Mouse (Mus musculus): ENCODE data around the gene Ftsj1. TPM values are rescaled to one million over a fixed set of nuclear protein-coding genes. Genes with fewer than 3 reads are reported as not detected.

Ftsj1 gene
- total and polyA plus RNA-seq, 3 experiments, result 17.0 to 31.6 (median 22.3) TPM

DNA sequence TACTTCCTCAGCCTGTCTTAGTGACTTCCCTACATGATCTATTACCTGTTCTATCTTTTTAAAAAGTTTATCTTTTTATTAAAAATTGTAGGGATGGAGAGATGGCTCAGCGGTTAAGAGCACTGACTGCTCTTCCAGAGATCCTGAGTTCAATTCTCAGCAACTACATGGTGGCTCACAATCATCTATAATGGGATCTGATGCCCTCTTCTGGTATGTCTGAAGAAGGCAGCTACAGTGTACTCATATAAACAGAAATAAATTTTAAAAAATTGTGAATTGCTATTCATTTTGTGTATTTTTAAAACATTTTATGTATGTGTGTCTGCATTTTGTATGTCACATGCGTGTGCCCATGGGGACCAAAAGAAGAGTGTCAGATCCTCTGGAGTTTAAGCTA lies 4.5 kb downstream of the Ftsj1 start:
- Histone ChIP-seq H3K4me3 (replicated peaks in 1 of 3; ENCODE audit: low read depth in 2 of 3, low read length in 2 of 3, poor library complexity in 1 of 3) (no peak overlapping the region), H3K9ac (ENCODE audit: insufficient read depth, low read depth) (no peak overlapping the region), H3K4me1 (ENCODE audit: control insufficient read depth in 1 of 2, insufficient read depth in 2 of 2) (peaks cover 0 to 7% of the 10 kb centered on the region in 2 experiments; a peak in 2 of 4 replicates), H3K27ac (ENCODE audit: insufficient read depth, low read depth) (no peak overlapping the region), H3K27me3 (replicated peaks) (no peaks in the 10 kb centered on the region), H3K9me3 (replicated peaks; ENCODE audit: low read length) (no peaks in the 10 kb centered on the region), H3K36me3 (replicated peaks in 1 of 2; ENCODE audit: control insufficient read depth in 1 of 2, insufficient read depth in 1 of 2, low read length in 1 of 2) (peaks cover 10 to 52% of the 10 kb centered on the region in 2 experiments), H3K79me2 (replicated peaks; ENCODE audit: control insufficient read depth, extremely low read depth, insufficient read depth, poor library complexity, severe bottlenecking) (0 out of 2 replicates have a peak, but pooled peaks cover 12% of the 10 kb centered on the region), H3K4me2 (ENCODE audit: insufficient read depth, low read depth, poor library complexity, severe bottlenecking) (no peak overlapping the region)
- dilution Hi-C loops (cut with MboI; ENCODE audit: extremely low pct_ligation_motif_present, extremely low pct_unique_long_range_greater_than_20kb, low sequenced_read_pairs) (no loop called here), in situ Hi-C loops (cut with MboI; ENCODE audit: low pct_ligation_motif_present, low pct_unique_long_range_greater_than_20kb, low sequenced_read_pairs) (no loop called here)
- TF ChIP-seq ETS1 (conservative IDR thresholded peaks at IDR 0.05; ENCODE audit: low read depth, low read length), result no peak
- no peak for TF ChIP-seq ZNF384 (IDR thresholded peaks at IDR 0.05; ENCODE audit: low read depth, low read length)
- TF ChIP-seq CTCF (conservative IDR thresholded peaks at IDR 0.05 in 1 of 2, IDR thresholded peaks at IDR 0.05 in 1 of 2; ENCODE audit: low read depth in 2 of 2, low read length in 2 of 2), result peak in 1 of 2 experiments; percentile 24; a peak in 1 of 4 replicates
- no peak for TF ChIP-seq HCFC1 (IDR thresholded peaks at IDR 0.05; ENCODE audit: low read depth, low read length)
- no peak for TF ChIP-seq MYC (IDR thresholded peaks at IDR 0.05; ENCODE audit: low read depth, low read length)
- TF ChIP-seq USF2 (conservative IDR thresholded peaks at IDR 0.05; ENCODE audit: low read depth, low read length), result no peak
- no peak for TF ChIP-seq JUND (conservative IDR thresholded peaks at IDR 0.05; ENCODE audit: low read depth, low read length)
- no peak for TF ChIP-seq ELF1 (IDR thresholded peaks at IDR 0.05; ENCODE audit: low read depth, low read length)
- no peak for DNase-seq (ENCODE audit: extremely low read depth)

DNA sequence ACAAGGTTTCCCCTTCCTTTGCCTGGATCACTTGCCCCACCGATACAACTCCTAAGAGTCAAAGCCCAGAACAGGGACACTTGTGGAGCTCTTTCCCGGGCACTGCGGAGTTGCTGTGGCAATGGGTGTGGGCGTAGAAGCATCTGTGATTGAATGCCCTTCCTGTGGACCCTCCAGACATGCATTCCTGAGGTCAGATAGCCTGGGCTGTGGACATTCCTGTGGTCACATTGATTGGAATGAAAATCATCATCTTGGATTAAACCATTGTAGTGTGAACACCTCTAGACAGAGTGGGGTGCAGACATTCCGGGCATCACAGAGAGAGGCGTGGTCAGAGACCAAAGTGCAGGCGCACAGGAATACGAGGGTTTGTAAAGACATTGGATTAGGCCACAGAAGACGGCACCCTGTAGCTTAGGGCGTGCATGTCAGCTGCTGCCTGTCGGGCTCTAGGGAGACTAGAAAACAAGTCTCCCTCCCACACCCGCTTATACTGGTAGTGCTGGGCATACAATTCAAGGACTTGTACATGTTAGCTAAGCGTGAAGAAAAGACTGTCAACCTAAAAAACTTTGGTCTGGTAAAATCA lies 13.3 kb downstream of the Ftsj1 start:
- Histone ChIP-seq H3K4me2 (ENCODE audit: insufficient read depth, low read depth, poor library complexity, severe bottlenecking) (no peak overlapping the region), H3K4me3 (replicated peaks in 1 of 3; ENCODE audit: low read depth in 2 of 3, low read length in 2 of 3, poor library complexity in 1 of 3) (no peak overlapping the region), H3K4me1 (ENCODE audit: control insufficient read depth in 1 of 2, insufficient read depth in 2 of 2) (no peaks in the 10 kb centered on the region), H3K27me3 (replicated peaks) (no peaks in the 10 kb centered on the region), H3K27ac (ENCODE audit: insufficient read depth, low read depth) (no peak overlapping the region), H3K79me2 (replicated peaks; ENCODE audit: control insufficient read depth, extremely low read depth, insufficient read depth, poor library complexity, severe bottlenecking) (no peaks in the 10 kb centered on the region), H3K9ac (ENCODE audit: insufficient read depth, low read depth) (no peak overlapping the region), H3K36me3 (replicated peaks in 1 of 2; ENCODE audit: control insufficient read depth in 1 of 2, insufficient read depth in 1 of 2, low read length in 1 of 2) (peaks cover 3 to 30% of the 10 kb centered on the region in 2 experiments), H3K9me3 (replicated peaks; ENCODE audit: low read length) (no peaks in the 10 kb centered on the region)
- TF ChIP-seq PAX5 (IDR thresholded peaks at IDR 0.05; ENCODE audit: low read length), result no peak
- no peak for TF ChIP-seq SIN3A (IDR thresholded peaks at IDR 0.05; ENCODE audit: low read length)
- no peak for TF ChIP-seq MAZ (IDR thresholded peaks at IDR 0.05; ENCODE audit: low read depth, low read length)
- no peak for TF ChIP-seq E2F4 (IDR thresholded peaks at IDR 0.05; ENCODE audit: insufficient replicate concordance, low read depth, low read length)
- TF ChIP-seq ETS1 (conservative IDR thresholded peaks at IDR 0.05; ENCODE audit: low read depth, low read length), result no peak
- TF ChIP-seq CTCF (conservative IDR thresholded peaks at IDR 0.05 in 1 of 2, IDR thresholded peaks at IDR 0.05 in 1 of 2; ENCODE audit: low read depth in 2 of 2, low read length in 2 of 2), result no peak
- no peak for TF ChIP-seq ZC3H11A (IDR thresholded peaks at IDR 0.05; ENCODE audit: low read depth, low read length)
- TF ChIP-seq KAT2A (IDR thresholded peaks at IDR 0.05; ENCODE audit: insufficient replicate concordance, low read length), result no peak
- TF ChIP-seq CHD2 (IDR thresholded peaks at IDR 0.05; ENCODE audit: low read length), result no peak
- TF ChIP-seq MYC (IDR thresholded peaks at IDR 0.05; ENCODE audit: low read depth, low read length), result no peak
- no peak for TF ChIP-seq JUN (IDR thresholded peaks at IDR 0.05; ENCODE audit: insufficient read depth, low read depth, low read length)
- no peak for DNase-seq (ENCODE audit: extremely low read depth)
- dilution Hi-C loops (cut with MboI; ENCODE audit: extremely low pct_ligation_motif_present, extremely low pct_unique_long_range_greater_than_20kb, low sequenced_read_pairs), result no loop called here
- in situ Hi-C loops (cut with MboI; ENCODE audit: low pct_ligation_motif_present, low pct_unique_long_range_greater_than_20kb, low sequenced_read_pairs), result no loop called here
